Mouse (Mus musculus): ENCODE results near the gene Nacc1. TPM values are rescaled to one million over a fixed set of nuclear protein-coding genes. Genes with fewer than 3 reads are reported as not detected.
"Not testable (repeated sequence)": the region's sequence is repeated elsewhere in the genome, so short reads cannot be mapped to it uniquely, and the experiment has no call there.

Gene Nacc1
- total RNA-seq, 2 experiments from 2014 or later = 27.3 to 30.1 TPM

- intact Hi-C loops (cut with DNase I) = no loop called here
These were observed 57.5 kb downstream of the Nacc1 start for GRCm38 (mm10) chr8:84630145-84630544.

GRCm38 (mm10) chr8:84629586-84629985 is 58.1 kb downstream of the Nacc1 start:
- intact Hi-C loops (cut with DNase I) = no loop called here

More at GRCm38 (mm10) chr8:84630145-84630544, 57.5 kb downstream of the Nacc1 start:
- DNase-seq = no peak

GRCm38 (mm10) chr8:84623425-84623824 is 64.2 kb downstream of the Nacc1 start:
- intact Hi-C loops (cut with DNase I); DNase-seq: not testable (repeated sequence)

More at GRCm38 (mm10) chr8:84629586-84629985, 58.1 kb downstream of the Nacc1 start:
- DNase-seq = no peak

- intact Hi-C loops (cut with DNase I) = no loop called here
- DNase-seq = no peak
These were observed 66.5 kb downstream of the Nacc1 start for GRCm38 (mm10) chr8:84621102-84621625.

Other genes with a start within 250 kb of the Nacc1 start
- gene Ier2, start 25.0 kb downstream of the Nacc1 start, total RNA-seq (2021) = 10 to 100 TPM; 12.6 to 16.5 TPM
- gene Trmt1, start 1.6 kb downstream of the Nacc1 start, total RNA-seq (2021) = 10 to 100 TPM; 36.1 to 39.2 TPM
- gene Lyl1, start 13.6 kb upstream of the Nacc1 start, total RNA-seq (2021) = 1 to 10 TPM; 5.4 to 5.7 TPM
- gene G430095P16Rik, start 35.1 kb upstream of the Nacc1 start, total RNA-seq (2021) = under 1 TPM in 1 of 2 experiments, not detected in 1; 0.44 TPM
- gene Nfix, start 112.5 kb upstream of the Nacc1 start, total RNA-seq (2021) = 100 to 1,000 TPM; 279 to 296 TPM
- gene Dand5, start 135.0 kb upstream of the Nacc1 start, total RNA-seq (2021) = 1 to 10 TPM; 9.3 to 9.9 TPM
- 10 to 100 TPM; 28.5 to 29.5 TPM for gene Gadd45gip1, start 143.7 kb upstream of the Nacc1 start, total RNA-seq (2021)
- gene Rad23a, start 152.8 kb upstream of the Nacc1 start, total RNA-seq (2021) = 10 to 100 TPM; 84.0 to 87.4 TPM
- 100 to 1,000 TPM; 337 to 380 TPM for gene Calr, start 159.1 kb upstream of the Nacc1 start, total RNA-seq (2021)
- 10 to 100 TPM; 23.1 TPM for gene Farsa, start 169.1 kb upstream of the Nacc1 start, total RNA-seq (2021)
- 1 to 10 TPM; 3.8 to 4.1 TPM for gene Syce2, start 184.2 kb upstream of the Nacc1 start, total RNA-seq (2021)
- gene Gcdh, start 206.1 kb upstream of the Nacc1 start, total RNA-seq (2021) = 10 to 100 TPM; 71.3 to 77.2 TPM
- gene Klf1, start 214.1 kb upstream of the Nacc1 start, total RNA-seq (2021) = not detected
- 10 to 100 TPM in 1 of 2 experiments, 1 to 10 TPM in 1; 7.3 to 11.7 TPM for gene Dnase2a, start 220.7 kb upstream of the Nacc1 start, total RNA-seq (2021)
- gene Mast1, start 249.5 kb upstream of the Nacc1 start, total RNA-seq (2021) = under 1 TPM; 0.11 to 0.14 TPM

Data from heart, postnatal 36 days (tissue).